Mouse (Mus musculus): Measurements from ENCODE around the gene Psmd1.

Psmd1 gene

DNA sequence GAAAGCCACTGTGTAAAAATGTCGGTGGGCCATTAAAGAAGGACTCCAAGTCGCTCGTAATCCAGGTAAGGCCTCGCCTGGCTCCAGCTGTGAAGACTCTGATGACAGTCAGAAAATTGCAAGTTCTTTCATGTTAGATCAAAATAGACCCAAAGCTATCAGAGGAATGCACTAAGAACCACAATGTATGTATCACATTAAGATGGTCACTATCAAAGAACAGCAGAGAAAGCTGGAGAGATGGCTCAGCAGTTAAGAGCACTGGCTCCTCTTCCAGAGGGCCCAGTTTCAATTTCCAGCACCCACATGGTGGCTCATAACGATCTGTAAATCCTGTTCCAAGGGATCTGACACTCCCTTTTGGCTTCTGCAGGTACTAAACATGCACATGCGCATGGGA is 95.9 kb downstream of the Psmd1 start:
- DNase-seq (ENCODE audit: low spot score) = no peak

DNA sequence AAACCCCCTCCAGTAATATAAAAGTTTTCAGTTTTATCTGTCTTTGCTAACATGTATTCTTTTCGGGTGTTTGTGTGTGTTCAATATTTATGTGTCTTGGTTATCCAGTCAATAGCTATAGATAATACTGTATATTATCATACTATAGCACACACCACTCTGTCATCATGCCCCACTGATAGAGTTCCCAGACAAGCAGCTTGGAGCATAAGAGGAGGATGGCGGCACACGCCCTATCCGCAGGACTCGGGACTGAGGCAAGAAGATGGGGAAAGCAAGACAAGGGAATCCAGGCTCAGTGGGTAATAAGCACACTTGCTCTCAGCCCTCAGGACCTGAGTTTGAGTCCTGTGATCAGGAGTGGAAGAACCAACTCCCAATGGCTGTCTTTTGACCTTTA is 96.3 kb downstream of the Psmd1 start:
- DNase-seq (ENCODE audit: low spot score) = no peak

GRCm38 (mm10) chr1:86161061-86161460 is 96.9 kb downstream of the Psmd1 start:
- no peak for DNase-seq (ENCODE audit: low spot score)

GRCm38 (mm10) chr1:86174602-86175001 is 110.4 kb downstream of the Psmd1 start:
- DNase-seq (ENCODE audit: low spot score) = no peak

DNA sequence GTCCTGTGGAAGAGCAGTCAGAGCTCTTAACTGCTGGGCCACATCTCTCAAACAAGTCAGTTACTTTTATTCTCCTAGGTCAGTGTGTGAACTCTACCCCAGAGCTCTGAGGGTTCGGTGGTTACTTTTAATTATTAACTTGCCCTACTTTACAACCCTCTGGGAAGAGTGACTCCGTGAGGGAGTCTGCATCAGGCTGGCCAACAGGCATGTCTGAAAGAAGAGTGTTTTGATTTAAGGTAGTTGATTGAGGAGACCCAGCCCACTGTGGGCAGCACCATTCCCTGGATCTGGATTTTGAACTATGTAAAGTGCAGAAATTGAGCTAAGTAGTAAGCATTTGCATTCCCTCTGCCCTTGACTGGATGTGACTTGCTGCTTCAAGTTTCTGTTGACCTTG is 111.9 kb downstream of the Psmd1 start:
- no peak for DNase-seq (ENCODE audit: low spot score)

GRCm38 (mm10) chr1:86178462-86179253 is 114.5 kb downstream of the Psmd1 start:
- DNase-seq (ENCODE audit: low spot score) = peak; percentile 41

- no peak for DNase-seq (ENCODE audit: low spot score)
Observed at GRCm38 (mm10) chr1:86182004-86182709, 118.0 kb downstream of the Psmd1 start.

- no peak for DNase-seq (ENCODE audit: low spot score)
Observed at GRCm38 (mm10) chr1:86183577-86184263, 119.5 kb downstream of the Psmd1 start.

DNA sequence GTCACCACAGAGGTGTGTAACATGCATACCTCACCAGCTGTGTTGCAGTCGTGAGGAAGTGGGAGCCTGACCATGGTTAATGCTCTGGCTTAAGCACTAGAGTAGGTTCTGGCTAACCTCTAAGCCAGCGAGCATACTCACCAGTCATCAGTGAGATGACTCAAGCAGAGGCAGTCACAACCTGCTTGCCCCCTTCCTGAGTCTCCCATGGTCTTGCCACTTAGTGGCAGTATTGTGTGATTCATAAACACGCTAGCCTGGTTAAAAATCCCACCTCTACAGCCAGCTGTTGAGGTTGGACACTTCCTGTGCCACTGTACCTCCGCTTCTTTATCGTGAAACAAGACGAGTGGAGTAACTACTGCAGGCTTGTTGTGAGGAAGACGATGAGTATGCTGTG is 122.6 kb downstream of the Psmd1 start:
- DNase-seq (ENCODE audit: low spot score) = no peak

GRCm38 (mm10) chr1:86187856-86188255 is 123.7 kb downstream of the Psmd1 start:
- DNase-seq (ENCODE audit: low spot score) = no peak

- no peak for DNase-seq (ENCODE audit: low spot score)
Observed at GRCm38 (mm10) chr1:86188271-86188670, 124.1 kb downstream of the Psmd1 start.
